Mouse (Mus musculus) kidney, embryonic 16.5 days (tissue): ENCODE measurements around the gene P4hb. TPM values are rescaled to one million over a fixed set of nuclear protein-coding genes. Genes with fewer than 3 reads are reported as not detected.
A peak's percentile ranks its signal among the peaks of the same experiment; 100 is the strongest.

Source experiments
- ATAC-seq: fragments of 200-750 bp; cut with Nextera tagmentation; 2 replicates; pipeline ENCODE4 v1.8.0; 2017; ENCODE audit warnings: moderate TSS enrichment; ENCODE audit not compliant: low FRiP score, low TSS enrichment
- H3K27ac ChIP-seq: fragments of 300-500 bp; sonication (generic); 2 replicates; pipeline ENCODE4 v1.5.1; 2014; ENCODE audit warnings: low read length
- H3K27me3 ChIP-seq: fragments of 300-500 bp; sonication (generic); 2 replicates; pipeline ENCODE4 v1.6.1; 2014; ENCODE audit warnings: low read length, control low read depth, mixed read lengths; ENCODE audit not compliant: insufficient read depth
- H3K36me3 ChIP-seq: fragments of 300-500 bp; sonication (generic); 2 replicates; pipeline ENCODE4 v1.6.1; 2014; ENCODE audit warnings: low read length, control low read depth, mixed read lengths; ENCODE audit not compliant: insufficient read depth
- H3K4me1 ChIP-seq: fragments of 300-500 bp; sonication (generic); 2 replicates; pipeline ENCODE4 v1.6.1; 2014; ENCODE audit warnings: low read length, control low read depth, mixed read lengths; ENCODE audit not compliant: insufficient read depth
- H3K4me2 ChIP-seq: fragments of 300-500 bp; sonication (generic); replicated peaks from 2 replicates; pipeline ENCODE4 v1.6.1; 2014; ENCODE audit warnings: low read depth, low read length
- H3K4me3 ChIP-seq: fragments of 300-500 bp; sonication (generic); 2 replicates; pipeline ENCODE4 v1.5.1; 2014; ENCODE audit warnings: mild to moderate bottlenecking, low read length
- H3K9ac ChIP-seq: fragments of 300-500 bp; sonication (generic); replicated peaks from 2 replicates; pipeline ENCODE4 v1.6.1; 2014; ENCODE audit warnings: low read length
- H3K9me3 ChIP-seq: fragments of 300-500 bp; sonication (generic); 2 replicates; pipeline ENCODE4 v1.6.1; 2016; ENCODE audit warnings: low read length, control low read depth
- WGBS: fragments of 180-500 bp; shearing (Covaris S2); extraction: QIAGEN DNeasy Blood & Tissue Kit; methylation state at CpG from one replicate; pipeline ENCODE4 v1.1.7; 2014; 5-methylcytosine and 5-hydroxymethylcytosine counted together
- polyA plus RNA-seq: library from polyadenylated mRNA; unstranded; fragments of >200 nt; fragmentation: Nextera tagmentation; extraction: Ambion mirVana; gene quantifications from 2 replicates; pipeline ENCODE4 v1.2.1, GENCODE M21; 2015

The P4hb gene
- polyA plus RNA-seq, 1 experiment from 2014 or later, result 914 TPM

DNA sequence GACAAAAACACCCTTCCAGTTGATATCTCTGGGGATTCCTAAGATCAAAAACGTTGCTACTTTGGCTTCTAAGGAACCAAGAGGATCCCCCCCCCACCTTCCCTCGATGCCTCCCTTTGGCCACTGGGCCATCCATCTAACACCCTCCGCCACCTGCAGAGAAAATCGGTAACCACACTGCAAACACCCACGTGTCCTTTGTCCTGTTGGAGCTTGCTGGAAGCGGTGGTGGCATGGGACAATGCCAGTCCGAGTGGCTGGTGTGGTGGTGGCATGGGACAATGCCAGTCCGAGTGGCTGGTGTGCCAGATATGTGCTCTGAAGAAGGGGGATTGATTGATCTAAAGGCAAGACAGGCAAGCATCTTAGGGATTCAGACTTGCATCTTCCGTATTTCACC, 41.4 kb downstream of the P4hb start:
- Histone ChIP-seq H3K4me1 (peaks cover 16% of the 10 kb centered on the region), H3K36me3 (no peaks in the 10 kb centered on the region), H3K27me3 (peaks cover 52% of the 10 kb centered on the region), H3K4me2 (no peak overlapping the region), H3K4me3 (no peak overlapping the region), H3K9me3 (no peaks in the 10 kb centered on the region), H3K27ac (no peak overlapping the region), H3K9ac (no peak overlapping the region)
- 25% methylated on average over 9 of the region's 9 CpGs for WGBS
- no peak for ATAC-seq

GRCm38 (mm10) chr11:120530085-120530964, 42.7 kb downstream of the P4hb start, which contains the start of gene Gcgr:
Gene Gcgr, plus strand, starts transcription at chr11:120530699.
- peak within 1 kb of the TSS; percentile 64 for H3K9ac ChIP-seq
- H3K9me3 ChIP-seq, result no peaks in the 10 kb centered on the region
- 10% methylated on average over 53 of the region's 62 CpGs for whole genome bisulfite sequencing
- peak within 1 kb of the TSS; percentile 39 for H3K4me3 ChIP-seq
- peak; percentile 62 for ATAC-seq
- H3K27ac ChIP-seq, result no peak within 1 kb of the TSS
- peaks cover 52% of the 10 kb centered on the region for H3K27me3 ChIP-seq
- H3K4me2 ChIP-seq, result peak within 1 kb of the TSS; percentile 61
- H3K4me1 ChIP-seq, result peaks cover 16% of the 10 kb centered on the region
- H3K36me3 ChIP-seq, result no peaks in the 10 kb centered on the region

- Histone ChIP-seq H3K4me3 (no peak overlapping the region), H3K27me3 (peaks cover 52% of the 10 kb centered on the region), H3K9me3 (no peaks in the 10 kb centered on the region), H3K36me3 (no peaks in the 10 kb centered on the region), H3K9ac (no peak overlapping the region), H3K4me2 (no peak overlapping the region), H3K4me1 (peaks cover 16% of the 10 kb centered on the region), H3K27ac (no peak overlapping the region)
- WGBS, result 68% methylated on average over 4 of the region's 4 CpGs
- no peak for ATAC-seq
Observed at GRCm38 (mm10) chr11:120528903-120529302, 44.1 kb downstream of the P4hb start.

DNA sequence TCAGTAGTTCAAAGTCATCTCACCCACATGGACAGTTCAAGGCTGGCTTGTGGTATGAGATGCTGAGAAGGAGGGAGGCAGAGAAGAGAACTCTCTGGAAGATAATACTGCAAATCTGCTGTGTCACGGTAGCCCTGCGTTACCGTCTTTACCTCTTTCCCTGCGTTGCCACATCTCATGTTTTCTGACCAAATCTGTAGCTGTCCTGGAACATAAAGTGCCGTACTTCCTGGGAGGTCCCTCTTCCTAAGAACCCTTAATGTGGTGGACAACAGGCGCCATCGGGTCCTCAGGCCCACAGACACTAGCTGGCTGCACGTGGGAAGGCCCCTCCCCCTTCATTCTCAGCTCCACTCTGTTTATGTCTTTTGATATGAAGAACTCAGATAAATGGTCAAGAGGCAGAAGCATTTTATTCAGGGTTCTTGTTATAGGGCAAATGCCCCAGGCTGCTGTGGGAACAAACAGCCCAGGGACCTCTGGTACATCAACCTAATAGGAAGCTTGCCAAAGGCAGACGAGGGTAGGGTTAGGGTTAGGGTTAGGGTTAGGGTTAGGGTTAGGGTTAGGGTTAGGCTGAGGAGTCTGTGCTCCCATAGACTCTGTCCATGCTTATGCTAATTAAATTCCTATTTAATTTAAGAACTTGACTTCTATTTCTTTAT, 45.2 kb downstream of the P4hb start:
- H3K27me3 ChIP-seq, result peaks cover 48% of the 10 kb centered on the region
- peaks cover 16% of the 10 kb centered on the region for H3K4me1 ChIP-seq
- H3K36me3 ChIP-seq, result no peaks in the 10 kb centered on the region
- no peak overlapping the region for H3K4me2 ChIP-seq
- no peak for ATAC-seq
- no peaks in the 10 kb centered on the region for H3K9me3 ChIP-seq
- H3K4me3 ChIP-seq, result no peak overlapping the region
- no peak overlapping the region for H3K27ac ChIP-seq
- no peak overlapping the region for H3K9ac ChIP-seq
- 78% methylated on average over 9 of the region's 9 CpGs for WGBS

GRCm38 (mm10) chr11:120525959-120526358, 47.1 kb downstream of the P4hb start:
- no peak overlapping the region for H3K4me3 ChIP-seq
- peaks cover 29% of the 10 kb centered on the region for H3K27me3 ChIP-seq
- H3K36me3 ChIP-seq, result no peaks in the 10 kb centered on the region
- 91% methylated on average over 2 of the region's 2 CpGs for WGBS
- H3K27ac ChIP-seq, result no peak overlapping the region
- H3K4me2 ChIP-seq, result no peak overlapping the region
- H3K9ac ChIP-seq, result no peak overlapping the region
- no peaks in the 10 kb centered on the region for H3K9me3 ChIP-seq
- no peak for ATAC-seq
- peaks cover 8% of the 10 kb centered on the region for H3K4me1 ChIP-seq

GRCm38 (mm10) chr11:120522581-120522980, 50.5 kb downstream of the P4hb start:
- Histone ChIP-seq H3K27ac (no peak overlapping the region), H3K4me3 (no peak overlapping the region), H3K9ac (no peak overlapping the region), H3K9me3 (no peaks in the 10 kb centered on the region), H3K27me3 (no peaks in the 10 kb centered on the region), H3K36me3 (no peaks in the 10 kb centered on the region), H3K4me1 (no peaks in the 10 kb centered on the region), H3K4me2 (no peak overlapping the region)
- no peak for ATAC-seq
- 84% methylated on average over 8 of the region's 8 CpGs for WGBS

GRCm38 (mm10) chr11:120520967-120521540, 52.0 kb downstream of the P4hb start:
- no peak overlapping the region; the same call in 1 of the 2 replicates for H3K9ac ChIP-seq
- H3K27ac ChIP-seq, result no peak overlapping the region
- whole genome bisulfite sequencing, result 87% methylated on average over 5 of the region's 5 CpGs
- ATAC-seq, result no peak
- no peaks in the 10 kb centered on the region for H3K36me3 ChIP-seq
- H3K4me3 ChIP-seq, result no peak overlapping the region
- no peaks in the 10 kb centered on the region for H3K4me1 ChIP-seq
- H3K4me2 ChIP-seq, result no peak overlapping the region
- no peaks in the 10 kb centered on the region for H3K9me3 ChIP-seq
- no peaks in the 10 kb centered on the region for H3K27me3 ChIP-seq

DNA sequence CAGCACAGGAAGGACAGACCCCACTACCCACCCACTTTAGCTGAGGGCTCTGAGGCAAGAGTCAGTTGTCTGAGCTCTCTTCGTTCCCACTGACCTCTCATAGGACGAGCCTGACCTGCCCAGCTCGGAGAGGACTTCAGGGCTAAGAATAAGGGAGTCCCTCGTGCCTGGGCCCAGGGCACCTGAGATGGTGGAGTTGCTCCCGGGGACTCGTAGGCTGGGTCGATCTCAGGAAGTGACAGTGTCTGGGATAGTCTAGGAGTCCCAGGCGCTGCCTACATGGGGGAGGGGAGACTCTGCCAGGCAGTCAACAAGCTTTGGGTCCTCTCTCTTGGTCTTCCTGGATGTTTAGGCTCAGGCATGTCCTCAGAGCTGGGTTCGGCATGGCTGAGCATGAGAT, 52.6 kb downstream of the P4hb start:
- H3K9me3 ChIP-seq, result no peaks in the 10 kb centered on the region
- H3K27me3 ChIP-seq, result no peaks in the 10 kb centered on the region
- H3K4me3 ChIP-seq, result no peak overlapping the region
- WGBS, result 70% methylated on average over 9 of the region's 9 CpGs
- no peak overlapping the region for H3K9ac ChIP-seq
- no peak overlapping the region for H3K27ac ChIP-seq
- H3K36me3 ChIP-seq, result no peaks in the 10 kb centered on the region
- no peak overlapping the region for H3K4me2 ChIP-seq
- ATAC-seq, result no peak
- peaks cover 2% of the 10 kb centered on the region; the same call in 1 of the 2 replicates for H3K4me1 ChIP-seq

DNA sequence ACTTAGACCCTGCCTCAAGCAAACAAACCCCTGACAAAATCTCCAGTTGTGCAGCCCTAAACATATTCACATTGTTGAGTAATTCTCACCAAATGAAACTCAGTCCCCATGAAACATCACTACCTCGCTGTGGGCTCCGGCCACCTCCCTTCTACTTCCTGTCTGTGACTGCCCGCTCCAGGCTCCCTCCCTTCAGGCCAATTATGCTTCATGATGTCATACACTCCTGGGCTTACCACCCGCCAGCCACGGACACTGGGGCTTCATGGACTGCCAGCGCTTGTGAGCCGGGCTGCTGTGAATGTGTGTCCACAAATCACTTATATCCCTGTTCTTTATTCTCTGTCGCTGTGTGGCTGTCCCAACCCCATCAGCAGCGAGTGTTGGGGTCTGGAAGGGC, 53.3 kb downstream of the P4hb start:
- Histone ChIP-seq H3K4me2 (no peak overlapping the region), H3K9ac (peak overlapping the region; percentile 52), H3K9me3 (no peaks in the 10 kb centered on the region), H3K27me3 (no peaks in the 10 kb centered on the region), H3K4me3 (no peak overlapping the region), H3K36me3 (no peaks in the 10 kb centered on the region), H3K27ac (no peak overlapping the region), H3K4me1 (peaks cover 2% of the 10 kb centered on the region; the same call in 1 of the 2 replicates)
- WGBS, result 46% methylated on average over 9 of the region's 9 CpGs
- peak; percentile 40; the same call in 1 of the 2 replicates for ATAC-seq
